In the genomic region with DNA sequence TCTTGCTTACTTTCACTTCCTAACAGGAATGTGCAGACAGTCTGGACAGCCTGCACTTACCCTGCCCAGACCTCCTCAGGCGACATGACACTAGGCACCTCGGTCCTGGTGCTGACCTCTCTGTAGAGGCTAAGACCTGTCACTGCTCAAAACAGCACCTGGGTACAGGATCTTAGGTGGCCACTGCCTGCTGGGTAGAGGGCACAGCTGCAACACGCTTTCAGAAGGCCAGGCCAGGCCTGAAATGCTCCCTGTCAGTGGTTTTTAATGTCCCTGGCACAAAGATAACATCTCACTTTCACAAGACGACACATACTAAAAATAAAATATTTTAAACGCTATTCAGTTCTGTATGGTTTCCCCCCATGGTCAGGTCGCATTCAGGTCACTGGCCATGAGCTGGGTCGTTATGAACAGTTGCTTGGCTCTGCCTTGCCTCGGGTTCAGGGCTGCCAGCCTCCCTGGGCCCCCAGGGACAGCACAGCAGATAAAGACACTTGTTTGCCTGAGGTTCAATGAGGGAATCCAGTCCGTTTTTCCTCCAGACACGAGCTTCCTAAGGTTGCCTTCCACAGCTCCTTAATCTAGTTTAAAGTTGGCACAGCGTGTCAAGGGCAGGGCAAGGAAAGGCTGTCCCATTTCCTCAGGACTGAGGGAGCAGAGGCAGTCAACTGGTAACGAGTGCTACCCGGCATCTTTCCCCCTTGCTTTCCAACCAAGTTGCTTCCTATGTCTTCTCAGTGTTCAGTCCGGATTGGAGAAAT, we compare ENCODE assay signal across 13 mouse cellular contexts. TPM values are rescaled to one million over a fixed set of nuclear protein-coding genes. Genes with fewer than 3 reads are reported as not detected.
A peak's percentile ranks its signal among the peaks of the same experiment; 100 is the strongest.
DNase-seq lines count a peak whose midpoint lies in the region; ATAC-seq and TF ChIP-seq lines count a peak whose summit lies in the region.
"Had no signal": no experiment of that assay in that cellular context is flagged by ENCODE, and none has a peak within 500 bp of the region (broad histone marks: within the 10 kb centered on the region; RNA-seq: fewer than 3 reads in every experiment).

No protein-coding gene starts in this region.

- H3K27ac ChIP-seq in hindbrain, postnatal 0 days = peak overlapping the region; percentile 9; the same call in 1 of the 2 replicates
- H3K27ac ChIP-seq in hindbrain, embryonic 12.5 days = no peak overlapping the region
- H3K27ac ChIP-seq in neural tube, embryonic 13.5 days (replicated peaks) = no peak overlapping the region
- no peak overlapping the region for H3K27ac ChIP-seq in neural tube, embryonic 15.5 days (replicated peaks)
- no peak overlapping the region for H3K27ac ChIP-seq in forebrain, embryonic 11.5 days (ENCODE audit: low read depth, low read length)

- no peak overlapping the region for H3K4me3 ChIP-seq in hindbrain, postnatal 0 days (ENCODE audit: low read length)
- no peak overlapping the region for H3K4me3 ChIP-seq in hindbrain, embryonic 12.5 days
- H3K4me3 ChIP-seq in neural tube, embryonic 13.5 days = no peak overlapping the region
- no peak overlapping the region for H3K4me3 ChIP-seq in neural tube, embryonic 15.5 days (replicated peaks)
- H3K4me3 ChIP-seq in forebrain, embryonic 11.5 days (ENCODE audit: low read depth, low read length) = no peak overlapping the region

- no peak overlapping the region for H3K4me2 ChIP-seq in hindbrain, postnatal 0 days (ENCODE audit: low read depth, low read length)
- no peak overlapping the region for H3K4me2 ChIP-seq in hindbrain, embryonic 12.5 days (replicated peaks)
- H3K4me2 ChIP-seq in neural tube, embryonic 13.5 days = no peak overlapping the region
- no peak overlapping the region for H3K4me2 ChIP-seq in neural tube, embryonic 15.5 days
- no peak overlapping the region for H3K4me2 ChIP-seq in forebrain, embryonic 11.5 days (ENCODE audit: low read depth, low read length, severe bottlenecking)
- H3K4me2 ChIP-seq: lung, embryonic 14.5 days had no signal

- no peak overlapping the region for H3K9ac ChIP-seq in hindbrain, postnatal 0 days (replicated peaks; ENCODE audit: low read length)
- no peak overlapping the region for H3K9ac ChIP-seq in hindbrain, embryonic 12.5 days
- H3K9ac ChIP-seq in neural tube, embryonic 13.5 days = 0 out of 2 replicates have a peak overlapping the region, but pooled peaks have one; percentile 8
- H3K9ac ChIP-seq in neural tube, embryonic 15.5 days (replicated peaks) = no peak overlapping the region
- H3K9ac ChIP-seq in forebrain, embryonic 11.5 days (ENCODE audit: low read length) = no peak overlapping the region
- H3K9ac ChIP-seq: lung, embryonic 14.5 days had no signal

- DNase-seq in adrenal gland, adult 2 months = peak; percentile 32
- DNase-seq in adrenal gland, postnatal 25 days = no peak
- no peak for DNase-seq in hindbrain, postnatal 0 days (ENCODE audit: low spot score)
- no peak for DNase-seq in T-cell, adult 2 months (ENCODE audit: low spot score)
- DNase-seq in forebrain, embryonic 11.5 days (ENCODE audit: low spot score) = no peak
- DNase-seq: layer of hippocampus, adult 9-11 months; left cerebral cortex, postnatal 4 days; lung, embryonic 14.5 days had no signal

- H3K27me3 ChIP-seq in hindbrain, postnatal 0 days (ENCODE audit: insufficient read depth, low read length) = no peaks in the 10 kb centered on the region
- H3K27me3 ChIP-seq in hindbrain, embryonic 12.5 days = no peaks in the 10 kb centered on the region
- H3K27me3 ChIP-seq in neural tube, embryonic 13.5 days = no peaks in the 10 kb centered on the region
- H3K27me3 ChIP-seq in neural tube, embryonic 15.5 days (replicated peaks) = no peaks in the 10 kb centered on the region
- no peaks in the 10 kb centered on the region for H3K27me3 ChIP-seq in forebrain, embryonic 11.5 days (ENCODE audit: control insufficient read depth, insufficient read depth, low read length)

- no peaks in the 10 kb centered on the region for H3K4me1 ChIP-seq in hindbrain, postnatal 0 days (ENCODE audit: insufficient read depth, low read length)
- H3K4me1 ChIP-seq in hindbrain, embryonic 12.5 days = peaks cover 3% of the 10 kb centered on the region; the same call in 1 of the 2 replicates
- peaks cover 12% of the 10 kb centered on the region; the same call in 1 of the 2 replicates for H3K4me1 ChIP-seq in neural tube, embryonic 13.5 days (replicated peaks)
- peaks cover 7% of the 10 kb centered on the region for H3K4me1 ChIP-seq in neural tube, embryonic 15.5 days
- H3K4me1 ChIP-seq in forebrain, embryonic 11.5 days (replicated peaks; ENCODE audit: control insufficient read depth, insufficient read depth, low read length) = no peaks in the 10 kb centered on the region

- H3K9me3 ChIP-seq in hindbrain, postnatal 0 days (ENCODE audit: low read length) = no peaks in the 10 kb centered on the region
- no peaks in the 10 kb centered on the region for H3K9me3 ChIP-seq in hindbrain, embryonic 12.5 days (replicated peaks)
- no peaks in the 10 kb centered on the region for H3K9me3 ChIP-seq in neural tube, embryonic 13.5 days
- no peaks in the 10 kb centered on the region for H3K9me3 ChIP-seq in neural tube, embryonic 15.5 days (replicated peaks)
- H3K9me3 ChIP-seq in forebrain, embryonic 11.5 days (ENCODE audit: control insufficient read depth, low read length) = no peaks in the 10 kb centered on the region

- no peak for TF ChIP-seq CTCF in hindbrain, postnatal 0 days (IDR thresholded peaks at IDR 0.05; ENCODE audit: low read depth)

- H3K36me3 ChIP-seq in hindbrain, postnatal 0 days (ENCODE audit: insufficient read depth, low read length) = no peaks in the 10 kb centered on the region
- 0 out of 2 replicates have a peak, but pooled peaks cover 5% of the 10 kb centered on the region for H3K36me3 ChIP-seq in hindbrain, embryonic 12.5 days
- H3K36me3 ChIP-seq in neural tube, embryonic 13.5 days = 0 out of 2 replicates have a peak, but pooled peaks cover 11% of the 10 kb centered on the region
- H3K36me3 ChIP-seq in neural tube, embryonic 15.5 days = no peaks in the 10 kb centered on the region
- H3K36me3 ChIP-seq in forebrain, embryonic 11.5 days (ENCODE audit: control insufficient read depth, insufficient read depth, low read length) = no peaks in the 10 kb centered on the region; the same call in 1 of the 2 replicates

- WGBS in hindbrain, postnatal 0 days = 56% methylated on average over 14 of the region's 14 CpGs
- WGBS in hindbrain, embryonic 12.5 days = 60% methylated on average over 14 of the region's 14 CpGs
- 57% methylated on average over 14 of the region's 14 CpGs for WGBS in neural tube, embryonic 13.5 days
- 51% methylated on average over 14 of the region's 14 CpGs for WGBS in neural tube, embryonic 15.5 days
- WGBS in forebrain, embryonic 11.5 days = 64% methylated on average over 14 of the region's 14 CpGs

- ATAC-seq in hindbrain, postnatal 0 days = no peak
- no peak for ATAC-seq in hindbrain, embryonic 12.5 days (ENCODE audit: low FRiP score)
- no peak for ATAC-seq in neural tube, embryonic 13.5 days (ENCODE audit: low read depth)
- no peak for ATAC-seq in neural tube, embryonic 15.5 days (ENCODE audit: low FRiP score)
- ATAC-seq in forebrain, embryonic 11.5 days (replicated peaks; ENCODE audit: low FRiP score) = no peak
- ATAC-seq: activated CD4-positive, CD25-positive, alpha-beta regulatory T cell, adult 4 months had no signal

RNA-seq across cellular contexts. Expression of gene Gjc1, which starts 27.6 kb away (rescaled TPM):
- 10 to 100 TPM; 12.9 to 20.6 TPM for total RNA-seq in adrenal gland, adult 2 months (2021)
- 1.8 and 2.4 TPM in 2 replicates for polyA plus RNA-seq in adrenal gland, adult 2 months (2012; rRNA removed)
- total RNA-seq in adrenal gland, postnatal 25 days (2021) = 20.0 and 22.7 TPM in 2 replicates
- 13.2 and 18.0 TPM in 2 replicates for total RNA-seq in hindbrain, postnatal 0 days (2014; rRNA removed)
- polyA plus RNA-seq in hindbrain, postnatal 0 days (2015; fragmentation: Nextera tagmentation; extraction: Ambion mirVana) = 21.3 and 24.1 TPM in 2 replicates
- polyA plus RNA-seq in hindbrain, embryonic 12.5 days (2016; fragmentation: Nextera tagmentation; extraction: Ambion mirVana) = 77.6 and 81.3 TPM in 2 replicates
- 38.2 and 40.5 TPM in 2 replicates for polyA plus RNA-seq in neural tube, embryonic 13.5 days (2015; fragmentation: Nextera tagmentation; extraction: Ambion mirVana)
- 31.9 and 32.8 TPM in 2 replicates for polyA plus RNA-seq in neural tube, embryonic 15.5 days (2015; fragmentation: Nextera tagmentation; extraction: Ambion mirVana)
- 95.7 and 96.1 TPM in 2 replicates for polyA plus RNA-seq in forebrain, embryonic 11.5 days (2014; fragmentation: Nextera tagmentation; extraction: Ambion mirVana)

RNA-seq across cellular contexts. Expression of gene Adam11, which starts 30.6 kb away (rescaled TPM):
- 1 to 10 TPM; 2.9 to 3.4 TPM for total RNA-seq in adrenal gland, adult 2 months (2021)
- polyA plus RNA-seq in adrenal gland, adult 2 months (2012; rRNA removed) = 9.2 and 11.0 TPM in 2 replicates
- total RNA-seq in adrenal gland, postnatal 25 days (2021) = 2.9 and 4.7 TPM in 2 replicates
- 33.1 and 34.5 TPM in 2 replicates for total RNA-seq in hindbrain, postnatal 0 days (2014; rRNA removed)
- polyA plus RNA-seq in hindbrain, postnatal 0 days (2015; fragmentation: Nextera tagmentation; extraction: Ambion mirVana) = 17.2 and 17.8 TPM in 2 replicates
- 33.3 and 35.3 TPM in 2 replicates for polyA plus RNA-seq in hindbrain, embryonic 12.5 days (2016; fragmentation: Nextera tagmentation; extraction: Ambion mirVana)
- 40.1 and 47.0 TPM in 2 replicates for polyA plus RNA-seq in neural tube, embryonic 13.5 days (2015; fragmentation: Nextera tagmentation; extraction: Ambion mirVana)
- polyA plus RNA-seq in neural tube, embryonic 15.5 days (2015; fragmentation: Nextera tagmentation; extraction: Ambion mirVana) = 28.3 and 34.0 TPM in 2 replicates
- 11.7 and 14.0 TPM in 2 replicates for polyA plus RNA-seq in forebrain, embryonic 11.5 days (2014; fragmentation: Nextera tagmentation; extraction: Ambion mirVana)
- polyA plus RNA-seq: activated CD4-positive, CD25-positive, alpha-beta regulatory T cell, adult 4 months had no signal

RNA-seq across cellular contexts. Expression of gene Higd1b, which starts 43.8 kb away (rescaled TPM):
- 1 to 10 TPM in 1 of 2 experiments, under 1 TPM in 1; 0.66 to 2.9 TPM for total RNA-seq in adrenal gland, adult 2 months (2021)
- polyA plus RNA-seq in adrenal gland, adult 2 months (2012; rRNA removed) = 2.0 and 2.8 TPM in 2 replicates
- 0.76 TPM in 1 of 2 replicates, not detected in the other for total RNA-seq in adrenal gland, postnatal 25 days (2021)
- total RNA-seq in hindbrain, postnatal 0 days (2014; rRNA removed) = 12.4 and 15.8 TPM in 2 replicates
- 14.5 and 15.0 TPM in 2 replicates for polyA plus RNA-seq in hindbrain, postnatal 0 days (2015; fragmentation: Nextera tagmentation; extraction: Ambion mirVana)
- polyA plus RNA-seq in hindbrain, embryonic 12.5 days (2016; fragmentation: Nextera tagmentation; extraction: Ambion mirVana) = not detected in 2 replicates
- 2.1 and 2.6 TPM in 2 replicates for polyA plus RNA-seq in neural tube, embryonic 13.5 days (2015; fragmentation: Nextera tagmentation; extraction: Ambion mirVana)
- polyA plus RNA-seq in neural tube, embryonic 15.5 days (2015; fragmentation: Nextera tagmentation; extraction: Ambion mirVana) = 10.5 and 11.8 TPM in 2 replicates
- not detected in 2 replicates for polyA plus RNA-seq in forebrain, embryonic 11.5 days (2014; fragmentation: Nextera tagmentation; extraction: Ambion mirVana)
- polyA plus RNA-seq: activated CD4-positive, CD25-positive, alpha-beta regulatory T cell, adult 4 months; hindbrain, embryonic 11.5 days had no signal
